Mouse (Mus musculus) lung, embryonic 14.5 days (tissue): ENCODE results near the gene Cplane1. TPM values are rescaled to one million over a fixed set of nuclear protein-coding genes. Genes with fewer than 3 reads are reported as not detected.

Experiments
- ATAC-seq: fragments of 200-750 bp; cut with Nextera tagmentation; 2 replicates; pipeline ENCODE4 v1.8.0; 2017; ENCODE audit warnings: mild to moderate bottlenecking, moderate TSS enrichment, moderate library complexity; ENCODE audit not compliant: insufficient read depth
- DNase-seq: peaks from one replicate; pipeline ENCODE4 v3.0.0-alpha.2; 2015
- H3K27ac ChIP-seq: fragments of 300-500 bp; sonication (generic); 2 replicates; pipeline ENCODE4 v1.5.1; 2014; ENCODE audit warnings: low read depth, mild to moderate bottlenecking, moderate library complexity
- H3K27me3 ChIP-seq: fragments of 300-500 bp; sonication (generic); 2 replicates; pipeline ENCODE4 v1.6.1; 2014; ENCODE audit warnings: low read length, control low read depth; ENCODE audit not compliant: insufficient read depth
- H3K36me3 ChIP-seq: fragments of 300-500 bp; sonication (generic); 2 replicates; pipeline ENCODE4 v1.6.1; 2014; ENCODE audit warnings: control low read depth; ENCODE audit not compliant: insufficient read depth
- H3K4me1 ChIP-seq: fragments of 300-500 bp; sonication (generic); 2 replicates; pipeline ENCODE4 v1.6.1; 2014; ENCODE audit warnings: antibody characterized with exemption, control low read depth; ENCODE audit not compliant: insufficient read depth
- H3K4me2 ChIP-seq: fragments of 300-500 bp; sonication (generic); 2 replicates; pipeline ENCODE4 v1.6.1; 2014; ENCODE audit warnings: mild to moderate bottlenecking
- H3K4me3 ChIP-seq: fragments of 300-500 bp; sonication (generic); 2 replicates; pipeline ENCODE4 v1.5.1; 2014; ENCODE audit warnings: low read depth, low read length
- H3K9ac ChIP-seq: fragments of 300-500 bp; sonication (generic); 2 replicates; pipeline ENCODE4 v1.6.1; 2014
- H3K9me3 ChIP-seq: fragments of 300-500 bp; sonication (generic); 2 replicates; pipeline ENCODE4 v1.6.1; 2016; ENCODE audit warnings: low read depth, low read length, control low read depth
- CTCF ChIP-seq: IDR thresholded peaks from 2 replicates; pipeline ENCODE4 v1.5.1; 2016; ENCODE audit warnings: antibody characterized with exemption, low read depth
- WGBS: fragments of 180-500 bp; shearing (Covaris S2); extraction: QIAGEN DNeasy Blood & Tissue Kit; methylation state at CpG from one replicate; pipeline ENCODE4 v1.1.7; 2014; 5-methylcytosine and 5-hydroxymethylcytosine counted together
- polyA plus RNA-seq: library from polyadenylated mRNA; unstranded; fragments of >200 nt; fragmentation: Nextera tagmentation; extraction: Ambion mirVana; gene quantifications from 2 replicates; pipeline ENCODE4 v1.2.1, GENCODE M21; 2014

Gene Cplane1
- 13.8 and 14.9 TPM in 2 replicates for polyA plus RNA-seq

GRCm38 (mm10) chr15:8168591-8169265 lies at the start of gene Cplane1:
Gene Cplane1 (plus strand): TSS chr15:8169106.
- peak within 1 kb of the TSS; percentile 75 for H3K4me2 ChIP-seq
- ATAC-seq (peak; percentile 99), DNase-seq (peak; percentile 98)
- H3K9me3 ChIP-seq, result no peaks in the 10 kb centered on the region
- WGBS, result under 1% methylated on average over 40 of the region's 47 CpGs
- H3K4me1 ChIP-seq, result no peaks in the 10 kb centered on the region
- H3K4me3 ChIP-seq, result peak within 1 kb of the TSS; percentile 88
- TF ChIP-seq CTCF, result no peak
- no peaks in the 10 kb centered on the region for H3K27me3 ChIP-seq
- peak within 1 kb of the TSS; percentile 93 for H3K9ac ChIP-seq
- H3K27ac ChIP-seq, result peak within 1 kb of the TSS; percentile 67; the same call in 1 of the 2 replicates
- H3K36me3 ChIP-seq, result peaks cover 19% of the 10 kb centered on the region

- DNase-seq (no peak), ATAC-seq (no peak)
- peaks cover 81% of the 10 kb centered on the region for H3K36me3 ChIP-seq
- no peaks in the 10 kb centered on the region for H3K4me1 ChIP-seq
- no peak for TF ChIP-seq CTCF
- no peaks in the 10 kb centered on the region for H3K9me3 ChIP-seq
- no peak overlapping the region for H3K9ac ChIP-seq
- no peak overlapping the region for H3K27ac ChIP-seq
- 66% methylated on average over 1 of the region's 1 CpGs for WGBS
- no peaks in the 10 kb centered on the region for H3K27me3 ChIP-seq
- no peak overlapping the region for H3K4me2 ChIP-seq
- no peak overlapping the region for H3K4me3 ChIP-seq
Observed at GRCm38 (mm10) chr15:8129281-8129680, 39.6 kb upstream of the Cplane1 start.

- H3K9ac ChIP-seq, result no peak overlapping the region
- H3K27me3 ChIP-seq, result no peaks in the 10 kb centered on the region
- H3K9me3 ChIP-seq, result no peaks in the 10 kb centered on the region
- H3K4me2 ChIP-seq, result no peak overlapping the region
- no peak for TF ChIP-seq CTCF
- H3K27ac ChIP-seq, result no peak overlapping the region
- H3K36me3 ChIP-seq, result peaks cover 93% of the 10 kb centered on the region
- 86% methylated on average over 3 of the region's 3 CpGs for WGBS
- no peak for ATAC-seq
- H3K4me1 ChIP-seq, result no peaks in the 10 kb centered on the region
- H3K4me3 ChIP-seq, result no peak overlapping the region
- DNase-seq, result no peak
Observed at GRCm38 (mm10) chr15:8131268-8131667, 37.6 kb upstream of the Cplane1 start.

GRCm38 (mm10) chr15:8131761-8132160 lies 37.1 kb upstream of the Cplane1 start:
- Histone ChIP-seq H3K4me1 (no peaks in the 10 kb centered on the region), H3K9ac (no peak overlapping the region), H3K27me3 (no peaks in the 10 kb centered on the region), H3K27ac (no peak overlapping the region), H3K9me3 (no peaks in the 10 kb centered on the region), H3K4me2 (no peak overlapping the region), H3K4me3 (no peak overlapping the region), H3K36me3 (peaks cover 93% of the 10 kb centered on the region)
- DNase-seq (no peak), ATAC-seq (no peak)
- peak; percentile 12; the same call in 1 of the 2 replicates for TF ChIP-seq CTCF

GRCm38 (mm10) chr15:8135606-8136005 lies 33.3 kb upstream of the Cplane1 start:
- H3K27me3 ChIP-seq, result no peaks in the 10 kb centered on the region
- H3K9ac ChIP-seq, result no peak overlapping the region
- peaks cover 95% of the 10 kb centered on the region for H3K36me3 ChIP-seq
- peak; percentile 69; the same call in 1 of the 2 replicates for ATAC-seq
- no peak overlapping the region for H3K4me3 ChIP-seq
- no peaks in the 10 kb centered on the region for H3K9me3 ChIP-seq
- DNase-seq, result peak; percentile 14
- H3K4me1 ChIP-seq, result no peaks in the 10 kb centered on the region
- no peak for TF ChIP-seq CTCF
- H3K27ac ChIP-seq, result no peak overlapping the region
- WGBS, result 67% methylated on average over 5 of the region's 5 CpGs
- H3K4me2 ChIP-seq, result no peak overlapping the region

GRCm38 (mm10) chr15:8161841-8162240 lies 7.1 kb upstream of the Cplane1 start:
- no peak for TF ChIP-seq CTCF
- no peak for ATAC-seq
- no peaks in the 10 kb centered on the region for H3K27me3 ChIP-seq

GRCm38 (mm10) chr15:8169266-8169746 lies 400 bp downstream of the Cplane1 start:
- peak overlapping the region; percentile 88 for H3K4me3 ChIP-seq
- peak overlapping the region; percentile 75 for H3K4me2 ChIP-seq
- H3K4me1 ChIP-seq, result no peaks in the 10 kb centered on the region
- peak overlapping the region; percentile 67; the same call in 1 of the 2 replicates for H3K27ac ChIP-seq
- H3K9me3 ChIP-seq, result no peaks in the 10 kb centered on the region
- DNase-seq (peak; percentile 61), ATAC-seq (peak; percentile 81; the same call in 1 of the 2 replicates)
- no peak for TF ChIP-seq CTCF
- WGBS, result under 1% methylated on average over 23 of the region's 25 CpGs
- H3K9ac ChIP-seq, result peak overlapping the region; percentile 93
- peaks cover 24% of the 10 kb centered on the region for H3K36me3 ChIP-seq
- H3K27me3 ChIP-seq, result no peaks in the 10 kb centered on the region

More at GRCm38 (mm10) chr15:8161841-8162240, 7.1 kb upstream of the Cplane1 start:
- Histone ChIP-seq H3K36me3 (peaks cover 50% of the 10 kb centered on the region), H3K9ac (no peak overlapping the region), H3K27ac (no peak overlapping the region), H3K4me1 (no peaks in the 10 kb centered on the region), H3K4me3 (no peak overlapping the region), H3K9me3 (no peaks in the 10 kb centered on the region), H3K4me2 (no peak overlapping the region)
- 76% methylated on average over 1 of the region's 1 CpGs for WGBS
- no peak for DNase-seq
